Mouse (Mus musculus) erythroblast, embryonic 14.5 days (primary cell): ENCODE measurements around the gene Rpl23a. TPM values are rescaled to one million over a fixed set of nuclear protein-coding genes. Genes with fewer than 3 reads are reported as not detected.
A peak's percentile ranks its signal among the peaks of the same experiment; 100 is the strongest.

Source experiments
- H3K27me3 ChIP-seq: 2 replicates; pipeline ENCODE4 v1.6.1; 2012; ENCODE audit warnings: inconsistent platforms; ENCODE audit not compliant: control insufficient read depth
- H3K36me3 ChIP-seq: 2 replicates; pipeline ENCODE4 v1.6.1; 2012; ENCODE audit warnings: mild to moderate bottlenecking, inconsistent platforms; ENCODE audit not compliant: control insufficient read depth
- H3K4me1 ChIP-seq: 2 replicates; pipeline ENCODE4 v1.6.1; 2012; ENCODE audit warnings: inconsistent platforms; ENCODE audit not compliant: control insufficient read depth
- H3K4me3 ChIP-seq: replicated peaks from 2 replicates; pipeline ENCODE3; 2012; ENCODE audit warnings: moderate library complexity, mild to moderate bottlenecking, inconsistent platforms
- H3K9me3 ChIP-seq: 2 replicates; pipeline ENCODE4 v1.6.1; 2012; ENCODE audit warnings: low read length, inconsistent platforms, mixed read lengths; ENCODE audit not compliant: control insufficient read depth
- GATA1 ChIP-seq: IDR thresholded peaks from 2 replicates; pipeline ENCODE4 v1.6.1; 2012; ENCODE audit warnings: low read length, inconsistent platforms, mixed read lengths
- TAL1 ChIP-seq: IDR thresholded peaks from 3 replicates; pipeline ENCODE4 v1.6.1; 2012; ENCODE audit warnings: low read length, inconsistent platforms, mixed read lengths
- polyA plus RNA-seq: library from polyadenylated mRNA; stranded (reverse); fragments of >175 nt; gene quantifications from 2 replicates; pipeline ENCODE4 v1.2.3, GENCODE M21; 2012

Rpl23a gene
- polyA plus RNA-seq, 1 experiment = 168 TPM

- TF ChIP-seq TAL1 (no peak), GATA1 (no peak)
- H3K36me3 ChIP-seq = peaks cover 72% of the 10 kb centered on the region
- H3K27me3 ChIP-seq = no peaks in the 10 kb centered on the region
- H3K4me3 ChIP-seq = no peak overlapping the region
- no peaks in the 10 kb centered on the region for H3K4me1 ChIP-seq
- no peaks in the 10 kb centered on the region for H3K9me3 ChIP-seq
Measured at GRCm38 (mm10) chr11:78205361-78206206, 22.2 kb upstream of the Rpl23a start.

GRCm38 (mm10) chr11:78204287-78204686, 20.9 kb upstream of the Rpl23a start:
- TF ChIP-seq GATA1 (no peak), TAL1 (no peak)
- no peaks in the 10 kb centered on the region for H3K9me3 ChIP-seq
- peaks cover 59% of the 10 kb centered on the region for H3K36me3 ChIP-seq
- H3K4me1 ChIP-seq = no peaks in the 10 kb centered on the region
- H3K4me3 ChIP-seq = no peak overlapping the region
- H3K27me3 ChIP-seq = no peaks in the 10 kb centered on the region

- H3K27me3 ChIP-seq = no peaks in the 10 kb centered on the region
- no peaks in the 10 kb centered on the region for H3K9me3 ChIP-seq
- no peak for TF ChIP-seq GATA1
- no peak for TF ChIP-seq TAL1
- H3K36me3 ChIP-seq = peaks cover 39% of the 10 kb centered on the region
- no peaks in the 10 kb centered on the region for H3K4me1 ChIP-seq
- no peak overlapping the region for H3K4me3 ChIP-seq
Measured at GRCm38 (mm10) chr11:78202372-78202771, 19.0 kb upstream of the Rpl23a start.

- peaks cover 16% of the 10 kb centered on the region for H3K4me1 ChIP-seq
- H3K36me3 ChIP-seq = no peaks in the 10 kb centered on the region; the same call in 1 of the 2 replicates
- peak overlapping the region; percentile 65 for H3K4me3 ChIP-seq
- TF ChIP-seq TAL1 (no peak), GATA1 (no peak)
- peaks cover 33% of the 10 kb centered on the region for H3K27me3 ChIP-seq
- H3K9me3 ChIP-seq = no peaks in the 10 kb centered on the region
Measured at GRCm38 (mm10) chr11:78195101-78195863, 11.9 kb upstream of the Rpl23a start.

GRCm38 (mm10) chr11:78194411-78195100, 11.2 kb upstream of the Rpl23a start:
- no peak for TF ChIP-seq TAL1
- TF ChIP-seq GATA1 = no peak
- Histone ChIP-seq H3K4me1 (peaks cover 18% of the 10 kb centered on the region), H3K9me3 (no peaks in the 10 kb centered on the region; the same call in 1 of the 2 replicates), H3K27me3 (peaks cover 40% of the 10 kb centered on the region), H3K36me3 (no peaks in the 10 kb centered on the region; the same call in 1 of the 2 replicates), H3K4me3 (peak overlapping the region; percentile 65)

GRCm38 (mm10) chr11:78193113-78193512, 9.7 kb upstream of the Rpl23a start, which contains the start of gene Proca1:
TSS of gene Proca1 (plus strand) at chr11:78193392.
- no peak for TF ChIP-seq GATA1
- no peak for TF ChIP-seq TAL1
- Histone ChIP-seq H3K36me3 (no peaks in the 10 kb centered on the region; the same call in 1 of the 2 replicates), H3K27me3 (peaks cover 55% of the 10 kb centered on the region), H3K4me1 (peaks cover 29% of the 10 kb centered on the region), H3K4me3 (peak within 1 kb of the TSS; percentile 65), H3K9me3 (peaks cover 14% of the 10 kb centered on the region)

- peaks cover 80% of the 10 kb centered on the region for H3K27me3 ChIP-seq
- no peak overlapping the region for H3K4me3 ChIP-seq
- peaks cover 15% of the 10 kb centered on the region for H3K9me3 ChIP-seq
- TF ChIP-seq TAL1 (no peak), GATA1 (no peak)
- no peaks in the 10 kb centered on the region; the same call in 1 of the 2 replicates for H3K36me3 ChIP-seq
- H3K4me1 ChIP-seq = peaks cover 24% of the 10 kb centered on the region
Measured at GRCm38 (mm10) chr11:78190041-78190440, 6.7 kb upstream of the Rpl23a start.

GRCm38 (mm10) chr11:78189234-78190040, 6.1 kb upstream of the Rpl23a start:
- H3K4me1 ChIP-seq = peaks cover 21% of the 10 kb centered on the region
- peaks cover 80% of the 10 kb centered on the region for H3K27me3 ChIP-seq
- no peaks in the 10 kb centered on the region; the same call in 1 of the 2 replicates for H3K36me3 ChIP-seq
- peak overlapping the region; percentile 52 for H3K4me3 ChIP-seq
- TF ChIP-seq GATA1 (no peak), TAL1 (no peak)
- peaks cover 15% of the 10 kb centered on the region for H3K9me3 ChIP-seq
